Mouse (Mus musculus) gastrocnemius, postnatal 14 days (tissue): ENCODE data around the gene Naga. TPM values are rescaled to one million over a fixed set of nuclear protein-coding genes. Genes with fewer than 3 reads are reported as not detected.

Experiments
- DNase-seq: peaks from one replicate; pipeline ENCODE4 v3.0.0; 2021; ENCODE audit warnings: mixed read lengths
- intact Hi-C: fragments of 180-260 bp; cut with DNase I; formaldehyde crosslinking; loops from one replicate; pipeline ENCODE4 v1.15.1; 2025; ENCODE audit warnings: low total_unique reads
- total RNA-seq, 2 experiments: library from RNA; stranded (reverse); gene quantifications; 2 replicates each; pipeline ENCODE4 v1.2.3; 2021

Gene Naga
- total RNA-seq, 2 experiments from 2014 or later, result 19.3 to 20.4 TPM

- intact Hi-C loops, result no loop called here
- peak; percentile 41 for DNase-seq
These were observed 22.8 kb upstream of the Naga start for GRCm38 (mm10) chr15:82361459-82362018.

DNA sequence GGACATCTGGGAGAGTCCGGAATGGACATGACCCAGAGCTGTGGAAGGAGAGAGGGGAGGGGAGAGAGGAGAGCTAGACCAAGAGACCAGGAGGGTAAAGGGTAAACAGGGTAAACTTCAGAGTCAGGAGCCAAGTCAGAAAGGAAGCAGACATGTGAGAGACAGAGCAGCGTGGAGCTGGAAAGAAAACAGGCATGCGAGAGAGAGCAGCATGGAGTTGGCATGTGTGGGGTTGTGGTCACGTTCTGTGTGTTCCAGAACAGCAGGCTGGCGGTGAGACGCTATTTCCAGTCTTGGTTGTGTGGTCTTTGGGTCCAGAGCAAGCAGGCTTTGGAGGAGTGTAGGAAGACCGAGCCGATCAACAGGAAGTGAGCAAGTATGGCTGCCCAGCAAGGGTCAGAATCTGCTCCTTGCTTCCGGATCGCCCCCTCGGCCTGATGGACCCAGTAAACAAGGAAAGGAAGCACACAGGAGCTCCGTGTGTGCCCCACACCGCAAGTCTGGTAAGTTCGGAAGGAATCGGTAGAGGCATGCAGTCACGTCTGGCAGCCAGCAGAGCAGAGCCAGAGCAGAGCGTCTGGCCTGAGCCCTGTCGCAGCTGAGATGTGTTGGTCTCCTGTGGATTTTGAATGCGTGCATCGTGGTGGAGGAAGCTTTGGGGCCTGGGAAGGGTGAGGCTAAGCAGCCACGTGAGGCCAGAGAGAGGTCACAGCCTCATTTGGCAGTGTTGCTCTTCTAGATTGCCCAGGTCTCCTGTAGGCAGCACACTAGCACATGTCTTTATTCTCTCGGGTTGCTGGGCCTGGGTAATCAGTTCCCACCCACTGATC, 19.9 kb upstream of the Naga start:
- peak; percentile 31 for DNase-seq
- intact Hi-C loops, result loop anchor here (5.0 kb wide), 1 partner anchor 64 kb away; no protein-coding TSS in a partner anchor

DNA sequence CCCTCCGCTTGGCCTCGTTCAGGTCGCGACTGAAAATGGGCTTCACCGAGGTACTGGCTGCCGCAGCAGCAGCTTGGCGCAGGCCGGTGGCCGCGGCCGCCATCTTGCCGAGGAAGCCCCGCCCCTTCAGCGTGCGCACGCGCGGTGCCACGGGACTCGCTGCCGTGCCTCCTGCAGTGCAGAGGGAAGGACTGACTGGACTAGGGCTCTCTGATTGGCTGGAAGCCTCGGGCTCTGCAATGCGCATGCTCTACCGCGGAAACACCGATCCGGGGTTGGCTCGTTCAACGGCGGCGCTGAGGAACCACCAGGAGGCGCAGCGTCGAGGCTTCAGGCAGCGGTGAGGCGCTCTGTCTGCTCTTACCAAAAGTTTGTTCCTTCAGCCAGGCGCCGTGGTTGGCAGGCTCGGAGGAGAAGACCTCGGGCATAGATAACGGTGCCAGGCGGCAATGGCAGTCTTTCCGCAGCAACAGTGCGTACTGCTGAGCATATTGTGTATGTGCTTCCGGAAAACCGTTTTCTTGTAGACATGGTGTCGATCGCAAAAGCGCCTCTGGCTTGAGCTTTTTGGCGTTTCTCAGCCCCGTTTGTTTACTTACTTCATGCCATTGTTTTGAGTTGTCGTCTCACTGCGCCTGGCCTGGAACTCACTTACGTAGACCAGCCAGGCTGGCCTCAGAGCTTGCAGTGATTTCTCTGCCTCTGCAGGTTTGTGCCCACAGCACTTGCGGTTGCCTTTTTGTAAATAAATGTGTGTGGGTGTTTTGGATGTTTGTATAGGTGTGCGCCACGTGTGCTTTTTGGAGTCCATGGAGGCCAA, 15.6 kb upstream of the Naga start, which contains the start of gene Ndufa6:
Gene Ndufa6 (minus strand): TSS at position 197 of the 820 bp plus-strand sequence.
- intact Hi-C loops, result no loop called here
- DNase-seq, result peak; percentile 98

DNA sequence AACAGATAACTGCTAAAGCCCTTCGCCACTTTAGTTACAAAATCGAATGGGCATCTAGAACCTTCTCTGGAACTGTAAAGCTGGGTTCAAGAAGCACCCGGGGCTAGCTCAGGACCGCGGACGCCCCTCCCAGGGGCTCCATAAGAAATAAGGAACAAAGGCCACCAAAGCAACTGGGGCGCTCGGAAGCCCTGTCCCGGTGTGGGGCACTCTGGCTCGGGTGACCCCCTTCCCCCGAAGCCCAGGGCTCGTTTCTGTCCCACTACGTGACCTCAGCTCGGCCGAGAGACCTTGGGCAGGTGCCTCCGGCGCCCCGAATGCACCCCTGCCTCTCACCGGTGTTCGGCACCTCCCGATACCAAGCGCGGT, 15.0 kb upstream of the Naga start:
- no peak for DNase-seq
- intact Hi-C loops, result no loop called here

GRCm38 (mm10) chr15:82353078-82353744, 14.5 kb upstream of the Naga start:
- intact Hi-C loops, result no loop called here
- no peak for DNase-seq

DNA sequence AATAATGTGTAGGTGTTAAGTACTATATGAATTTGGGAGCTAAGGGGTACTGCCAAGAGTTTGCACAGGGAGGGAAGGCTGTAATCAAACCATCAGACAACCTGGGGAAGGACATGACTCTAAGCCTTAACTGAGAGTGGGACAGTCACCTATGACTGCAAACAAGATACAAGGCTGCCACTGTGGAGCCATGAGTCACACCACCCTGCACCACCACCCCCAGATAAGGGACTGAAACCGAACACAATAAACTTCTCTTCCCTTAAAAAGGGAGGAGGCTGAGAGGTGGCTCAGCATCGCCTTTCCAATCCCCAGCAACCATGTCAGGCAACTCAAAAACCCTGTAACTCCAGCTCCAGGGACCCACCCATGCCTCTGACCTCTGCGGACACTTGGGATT, 12.8 kb upstream of the Naga start:
- intact Hi-C loops, result no loop called here
- no peak for DNase-seq

DNA sequence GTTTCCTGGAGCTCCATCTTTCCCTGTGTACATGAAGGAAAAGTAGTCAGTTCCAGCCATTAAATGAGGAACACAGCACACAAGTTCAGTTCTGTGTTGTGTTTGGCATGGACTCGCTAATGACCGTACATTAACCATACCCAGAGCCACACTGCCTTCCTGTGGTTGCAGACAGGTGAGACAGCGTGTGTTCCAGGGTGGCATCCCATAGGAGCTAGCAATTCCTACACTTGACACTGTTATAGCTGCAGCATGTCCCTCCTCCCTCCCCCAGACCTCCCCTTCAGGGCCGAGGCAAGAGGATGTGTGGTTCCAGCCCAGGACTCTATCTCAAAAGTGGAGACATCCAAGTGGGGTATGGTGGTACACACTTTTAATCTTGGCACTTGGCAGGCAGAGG, 11.6 kb upstream of the Naga start:
- intact Hi-C loops, result no loop called here
- no peak for DNase-seq

- intact Hi-C loops, result no loop called here
- DNase-seq, result no peak
These were observed 10.2 kb upstream of the Naga start for GRCm38 (mm10) chr15:82348999-82349341.

DNA sequence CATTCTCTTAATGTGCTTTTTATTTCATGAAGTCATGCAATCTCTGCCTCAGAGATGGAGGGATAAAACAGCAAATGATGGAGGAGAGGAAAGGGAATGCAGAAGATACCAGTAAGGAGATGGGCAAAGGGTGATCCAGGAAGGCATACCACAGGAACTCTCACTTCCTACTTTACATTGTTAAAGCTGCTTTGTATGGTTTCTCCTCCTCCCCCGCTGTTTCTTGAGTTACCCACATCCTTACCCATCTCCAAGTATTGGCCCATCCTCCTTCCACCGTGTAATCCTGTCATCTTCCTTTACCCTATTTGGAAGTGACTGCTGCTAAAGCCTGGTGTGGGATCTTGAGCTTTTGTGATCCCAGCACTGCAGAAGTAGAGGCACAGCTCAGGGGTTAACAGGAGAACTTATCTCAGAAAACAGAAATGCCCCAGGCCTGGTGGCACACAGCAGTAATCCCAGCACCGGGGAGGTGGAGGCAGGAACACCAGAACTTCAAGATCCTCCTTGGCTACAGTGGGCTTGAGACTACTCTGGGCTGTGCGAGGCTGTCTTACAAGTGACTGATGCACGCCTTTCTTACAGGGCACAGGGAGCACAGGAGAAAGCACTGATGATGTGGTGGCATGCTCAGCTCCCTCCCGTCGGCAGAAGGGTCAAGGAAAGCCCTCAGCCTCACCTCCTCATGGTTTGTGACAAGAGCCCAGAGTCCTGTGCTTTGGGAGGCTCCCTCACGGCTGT, 9.7 kb upstream of the Naga start:
- intact Hi-C loops, result no loop called here
- DNase-seq, result no peak

DNA sequence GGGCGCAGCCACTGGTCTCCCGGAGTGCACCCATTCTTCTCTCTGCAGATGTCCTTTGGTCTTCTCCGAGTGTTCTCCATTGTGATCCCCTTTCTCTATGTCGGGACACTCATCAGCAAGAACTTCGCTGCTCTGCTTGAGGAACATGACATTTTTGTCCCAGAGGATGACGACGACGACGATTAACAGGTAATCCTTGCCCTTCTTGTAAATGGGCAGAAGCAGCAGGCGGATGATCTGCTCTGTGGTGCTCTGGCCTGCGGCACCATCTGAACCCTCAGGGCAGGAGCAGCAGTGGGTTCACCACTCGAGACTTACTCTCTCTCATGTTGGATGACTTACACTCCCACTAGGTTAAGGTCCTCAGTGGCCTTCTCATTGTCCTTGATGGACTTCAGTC, 9.1 kb upstream of the Naga start:
- intact Hi-C loops, result no loop called here
- DNase-seq, result no peak

- DNase-seq, result no peak
- intact Hi-C loops, result no loop called here
These were observed 8.6 kb upstream of the Naga start for GRCm38 (mm10) chr15:82347303-82347676.

DNA sequence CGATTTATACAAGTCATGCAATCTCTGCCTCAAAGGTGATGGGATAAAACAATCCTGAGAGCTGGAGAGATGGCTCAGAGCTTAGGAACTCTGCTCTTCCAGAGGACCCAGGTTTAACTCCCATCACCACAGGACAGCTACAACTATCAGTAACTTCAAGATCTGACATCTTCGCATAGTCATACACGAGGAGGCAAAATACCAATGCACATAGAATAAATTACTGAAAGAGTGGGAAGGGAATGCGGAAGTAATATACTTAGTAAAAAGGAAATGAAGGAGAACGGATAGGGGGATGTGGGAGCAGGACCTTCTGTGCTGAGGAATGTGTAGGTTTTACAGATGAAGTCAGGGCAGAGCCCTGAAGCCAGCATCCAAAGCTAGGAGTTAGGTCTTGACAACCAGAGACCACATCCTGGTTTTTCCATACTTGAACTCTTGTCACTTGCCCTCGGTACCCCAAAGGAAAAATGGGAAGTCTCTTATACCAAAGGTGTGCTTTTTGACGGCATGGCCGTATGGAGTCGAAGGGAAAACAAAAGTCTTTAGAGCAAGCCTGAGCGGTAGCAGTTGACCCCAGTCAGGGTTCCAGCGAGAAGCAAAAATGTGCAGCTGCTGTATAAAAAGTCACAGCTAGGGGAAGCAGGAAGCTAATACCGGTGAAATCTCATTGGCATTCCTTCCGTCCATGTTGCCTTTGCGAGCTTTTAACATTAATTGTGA, 8.0 kb upstream of the Naga start:
- DNase-seq, result no peak
- intact Hi-C loops, result no loop called here

GRCm38 (mm10) chr15:82345820-82346470, 7.2 kb upstream of the Naga start:
- intact Hi-C loops, result no loop called here

GRCm38 (mm10) chr15:82344971-82345370, 6.2 kb upstream of the Naga start:
- intact Hi-C loops, result no loop called here

More at GRCm38 (mm10) chr15:82345820-82346470, 7.2 kb upstream of the Naga start:
- DNase-seq, result peak; percentile 98

GRCm38 (mm10) chr15:82343368-82344287, 4.9 kb upstream of the Naga start:
- DNase-seq, result no peak
- intact Hi-C loops, result no loop called here

More at GRCm38 (mm10) chr15:82344971-82345370, 6.2 kb upstream of the Naga start:
- no peak for DNase-seq

DNA sequence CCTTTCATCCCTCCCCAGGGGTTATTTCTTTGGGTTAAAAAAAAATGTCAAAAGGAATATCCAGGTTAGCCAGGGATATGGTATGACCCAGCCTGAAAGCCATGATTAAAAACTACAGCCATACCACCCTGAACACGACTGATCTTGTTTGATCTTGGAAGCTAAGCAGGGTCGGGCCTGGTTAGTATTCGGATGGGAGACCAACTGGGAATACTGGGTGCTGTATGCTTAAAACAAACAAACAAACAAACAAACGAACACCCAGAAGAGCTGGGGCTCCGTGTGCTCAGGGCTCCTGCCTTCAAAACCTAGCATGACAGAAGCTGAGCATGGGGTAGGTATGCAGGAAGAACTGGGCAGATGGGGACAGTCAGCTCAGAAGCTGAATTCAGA, 3.8 kb upstream of the Naga start:
- DNase-seq, result no peak
- intact Hi-C loops, result no loop called here
